Mouse (Mus musculus): Measurements from ENCODE around the gene Dennd6a.
"Not testable (repeated sequence)": the region's sequence is repeated elsewhere in the genome, so short reads cannot be mapped to it uniquely, and the experiment has no call there.

Dennd6a gene

GRCm38 (mm10) chr14:26639961-26640360 is 66.3 kb downstream of the Dennd6a start:
- peak; percentile 60 for DNase-seq (ENCODE audit: low read depth, low spot score)

GRCm38 (mm10) chr14:26643006-26643624 is 69.5 kb downstream of the Dennd6a start:
- DNase-seq (ENCODE audit: low read depth, low spot score) = no peak

GRCm38 (mm10) chr14:26645989-26646650 is 72.5 kb downstream of the Dennd6a start:
- DNase-seq (ENCODE audit: low read depth, low spot score) = no peak

- no peak for DNase-seq (ENCODE audit: low read depth, low spot score)
Observed at GRCm38 (mm10) chr14:26647811-26648210, 74.2 kb downstream of the Dennd6a start.

GRCm38 (mm10) chr14:26651901-26652300 is 78.2 kb downstream of the Dennd6a start:
- peak; percentile 33 for DNase-seq (ENCODE audit: low read depth, low spot score)

GRCm38 (mm10) chr14:26658178-26658577 is 84.5 kb downstream of the Dennd6a start:
- no peak for DNase-seq (ENCODE audit: low read depth, low spot score)

- no peak for DNase-seq (ENCODE audit: low read depth, low spot score)
Observed at GRCm38 (mm10) chr14:26660233-26660632, 86.6 kb downstream of the Dennd6a start.

- no peak for DNase-seq (ENCODE audit: low read depth, low spot score)
Observed at GRCm38 (mm10) chr14:26662016-26662415, 88.4 kb downstream of the Dennd6a start.

GRCm38 (mm10) chr14:26662488-26662887 is 88.8 kb downstream of the Dennd6a start:
- DNase-seq (ENCODE audit: low read depth, low spot score) = no peak

- DNase-seq (ENCODE audit: low read depth, low spot score) = no peak
Observed at GRCm38 (mm10) chr14:26663851-26664250, 90.2 kb downstream of the Dennd6a start.

GRCm38 (mm10) chr14:26667991-26668370 is 94.3 kb downstream of the Dennd6a start:
- no peak for DNase-seq (ENCODE audit: low read depth, low spot score)

- peak; percentile 70 for DNase-seq (ENCODE audit: low read depth, low spot score)
Observed at GRCm38 (mm10) chr14:26668371-26669291, 95.0 kb downstream of the Dennd6a start.

- peak; percentile 98 for DNase-seq (ENCODE audit: low read depth, low spot score)
Observed at GRCm38 (mm10) chr14:26669292-26670073, 95.8 kb downstream of the Dennd6a start, which contains the start of gene Pde12. Gene Pde12, minus strand, starts transcription at chr14:26669883.

- no peak for DNase-seq (ENCODE audit: low read depth, low spot score)
Observed at GRCm38 (mm10) chr14:26670964-26671363, 97.3 kb downstream of the Dennd6a start.

- not testable (repeated sequence) for DNase-seq (ENCODE audit: low read depth, low spot score)
Observed at GRCm38 (mm10) chr14:26671870-26672615, 98.4 kb downstream of the Dennd6a start.

- not testable (repeated sequence) for DNase-seq (ENCODE audit: low read depth, low spot score)
Observed at GRCm38 (mm10) chr14:26674476-26675169, 101.0 kb downstream of the Dennd6a start.

GRCm38 (mm10) chr14:26675371-26675770 is 101.7 kb downstream of the Dennd6a start:
- DNase-seq (ENCODE audit: low read depth, low spot score) = no peak

GRCm38 (mm10) chr14:26675791-26676190 is 102.1 kb downstream of the Dennd6a start:
- DNase-seq (ENCODE audit: low read depth, low spot score) = no peak
